Mouse (Mus musculus): Measurements from ENCODE around the gene Rad50. TPM values are rescaled to one million over a fixed set of nuclear protein-coding genes. Genes with fewer than 3 reads are reported as not detected.
A peak's percentile ranks its signal among the peaks of the same experiment; 100 is the strongest.

Rad50 gene
- polyA plus RNA-seq, 1 experiment from 2014 or later, result 29.5 TPM

- Histone ChIP-seq H3K4me1 (replicated peaks; ENCODE audit: control insufficient read depth, insufficient read depth, low read length) (no peaks in the 10 kb centered on the region), H3K4me3 (ENCODE audit: low read depth, low read length) (no peak overlapping the region), H3K27ac (ENCODE audit: low read depth) (no peak overlapping the region), H3K4me2 (ENCODE audit: low read length) (no peak overlapping the region), H3K9me3 (ENCODE audit: control insufficient read depth, low read length) (no peaks in the 10 kb centered on the region), H3K27me3 (replicated peaks; ENCODE audit: control insufficient read depth, insufficient read depth, low read length) (no peaks in the 10 kb centered on the region), H3K36me3 (ENCODE audit: control insufficient read depth, insufficient read depth, low read length) (no peaks in the 10 kb centered on the region), H3K9ac (ENCODE audit: low read length) (no peak overlapping the region)
- DNase-seq (ENCODE audit: low spot score) (peak; percentile 70), ATAC-seq (replicated peaks; ENCODE audit: low FRiP score, low TSS enrichment, low read depth) (0 out of 2 replicates have a peak, but pooled peaks have one; percentile 60)
- 37% methylated on average over 6 of the region's 6 CpGs for WGBS
Observed at GRCm38 (mm10) chr11:53737573-53737946, 30.4 kb upstream of the Rad50 start.

DNA sequence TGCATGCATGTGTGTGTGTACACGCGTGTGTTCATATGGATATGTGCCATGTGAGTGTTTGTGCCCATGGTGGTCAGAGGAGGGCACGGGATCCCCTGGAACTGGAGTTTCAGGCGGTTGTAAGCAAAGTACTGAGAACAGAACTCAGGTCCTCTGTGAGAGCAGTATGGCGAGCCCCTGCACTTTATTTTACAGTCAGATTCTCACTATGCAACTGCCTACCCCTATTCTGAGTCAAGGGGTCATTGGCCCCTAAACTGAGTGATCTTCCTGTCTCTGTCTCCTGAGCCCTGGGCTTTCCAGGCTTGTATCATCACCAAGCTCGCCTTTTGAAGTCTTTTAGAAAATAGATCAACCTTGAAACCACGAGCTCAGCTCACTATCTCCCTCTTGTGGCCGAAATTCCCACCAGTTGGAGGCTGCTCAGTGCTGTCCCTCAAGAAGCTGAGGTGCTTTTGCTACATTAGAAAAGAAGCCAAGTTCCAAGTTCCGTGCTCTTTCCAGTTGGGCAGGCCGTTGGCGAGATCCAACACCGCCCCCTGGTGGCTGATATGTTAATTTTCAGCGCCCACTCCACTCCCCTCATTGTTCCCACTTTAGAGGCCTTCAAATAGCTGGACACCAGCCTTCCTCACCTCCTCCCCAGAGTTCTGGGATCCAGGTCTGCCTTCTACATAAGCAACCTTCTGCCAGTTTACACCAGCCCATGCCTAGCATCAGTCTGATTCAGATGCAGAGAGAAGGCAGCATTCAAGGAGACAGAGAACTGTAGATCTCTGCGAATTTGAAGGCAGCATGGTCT, 29.9 kb upstream of the Rad50 start:
- no peaks in the 10 kb centered on the region for H3K9me3 ChIP-seq (ENCODE audit: control insufficient read depth, low read length)
- DNase-seq (ENCODE audit: low spot score) (peak; percentile 87), ATAC-seq (replicated peaks; ENCODE audit: low FRiP score, low TSS enrichment, low read depth) (no peak; the same call in 1 of the 2 replicates)
- H3K27ac ChIP-seq (ENCODE audit: low read depth), result no peak overlapping the region
- no peaks in the 10 kb centered on the region for H3K27me3 ChIP-seq (replicated peaks; ENCODE audit: control insufficient read depth, insufficient read depth, low read length)
- H3K9ac ChIP-seq (ENCODE audit: low read length), result no peak overlapping the region
- H3K4me1 ChIP-seq (replicated peaks; ENCODE audit: control insufficient read depth, insufficient read depth, low read length), result no peaks in the 10 kb centered on the region
- no peaks in the 10 kb centered on the region for H3K36me3 ChIP-seq (ENCODE audit: control insufficient read depth, insufficient read depth, low read length)
- WGBS, result 56% methylated on average over 14 of the region's 14 CpGs
- H3K4me2 ChIP-seq (ENCODE audit: low read length), result no peak overlapping the region
- H3K4me3 ChIP-seq (ENCODE audit: low read depth, low read length), result no peak overlapping the region

DNA sequence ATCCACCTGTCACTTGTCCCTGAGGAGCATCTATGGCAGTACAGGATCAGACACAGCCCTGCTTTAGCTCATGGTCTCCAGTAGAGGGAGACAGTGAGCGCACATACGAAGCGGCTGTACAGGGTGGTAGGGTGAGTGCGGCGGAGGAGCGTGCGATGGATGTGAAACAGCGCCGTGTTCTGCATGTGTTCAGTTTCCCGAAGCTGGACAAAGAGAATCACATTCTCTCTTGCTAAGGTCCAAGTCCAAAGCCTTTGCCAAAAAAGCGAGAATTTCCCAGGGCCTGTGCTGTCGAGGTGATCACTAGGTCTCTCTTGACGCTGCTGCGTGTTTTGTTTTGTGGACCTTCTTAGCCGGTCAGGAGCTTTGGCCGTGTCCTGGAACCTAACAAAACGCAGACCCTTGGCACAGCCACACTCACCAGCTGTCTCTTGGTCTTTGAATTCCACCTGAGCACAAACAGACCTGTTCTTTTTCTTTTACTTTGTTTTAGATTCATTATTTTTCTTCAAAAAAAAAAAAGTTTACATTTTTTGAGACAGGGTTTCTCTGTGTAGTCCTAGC, 28.6 kb upstream of the Rad50 start:
- DNase-seq (ENCODE audit: low spot score) (peak; percentile 81), ATAC-seq (replicated peaks; ENCODE audit: low FRiP score, low TSS enrichment, low read depth) (peak; percentile 82)
- H3K4me3 ChIP-seq (ENCODE audit: low read depth, low read length), result no peak overlapping the region
- peak overlapping the region; percentile 44 for H3K4me2 ChIP-seq (ENCODE audit: low read length)
- no peaks in the 10 kb centered on the region for H3K9me3 ChIP-seq (ENCODE audit: control insufficient read depth, low read length)
- H3K27me3 ChIP-seq (replicated peaks; ENCODE audit: control insufficient read depth, insufficient read depth, low read length), result no peaks in the 10 kb centered on the region
- no peaks in the 10 kb centered on the region for H3K36me3 ChIP-seq (ENCODE audit: control insufficient read depth, insufficient read depth, low read length)
- WGBS, result 28% methylated on average over 17 of the region's 17 CpGs
- no peaks in the 10 kb centered on the region for H3K4me1 ChIP-seq (replicated peaks; ENCODE audit: control insufficient read depth, insufficient read depth, low read length)
- H3K27ac ChIP-seq (ENCODE audit: low read depth), result no peak overlapping the region
- H3K9ac ChIP-seq (ENCODE audit: low read length), result peak overlapping the region; percentile 35; the same call in 1 of the 2 replicates

DNA sequence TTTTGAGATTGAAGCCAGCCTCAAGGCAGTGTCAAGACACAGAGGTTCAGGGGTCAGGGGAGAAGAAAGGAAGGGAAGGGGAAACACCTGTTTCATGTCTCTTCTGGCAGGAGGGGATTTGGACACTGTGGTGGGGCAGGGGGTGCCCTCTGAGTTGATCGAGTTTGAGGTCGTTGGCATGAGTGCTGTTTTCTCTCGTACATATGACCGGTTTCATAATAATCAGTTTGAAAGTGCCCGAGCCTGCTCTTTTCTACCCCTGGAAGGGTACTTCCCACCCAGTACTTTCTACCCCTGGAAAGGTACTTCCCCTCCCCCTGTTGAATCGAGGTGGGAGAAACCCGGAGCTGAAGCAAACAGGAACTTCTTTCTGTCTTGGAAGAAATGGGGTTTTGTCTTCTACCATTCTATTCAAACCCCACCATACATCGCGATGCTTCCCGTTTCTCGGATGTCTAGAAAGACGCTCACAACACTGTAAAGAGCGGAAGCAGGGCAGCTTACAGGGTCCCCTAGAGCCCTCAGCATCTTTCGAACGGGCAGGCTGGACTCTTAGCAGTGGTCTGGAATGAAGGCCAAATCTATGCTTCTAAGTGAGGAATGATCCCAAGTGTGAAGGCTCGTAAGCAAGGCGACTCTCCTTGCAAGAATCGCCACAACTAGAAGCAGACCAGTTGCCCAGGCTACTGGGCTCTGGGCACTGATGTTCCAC, 28.0 kb upstream of the Rad50 start:
- H3K4me3 ChIP-seq (ENCODE audit: low read depth, low read length), result no peak overlapping the region
- H3K4me2 ChIP-seq (ENCODE audit: low read length), result peak overlapping the region; percentile 44; the same call in 1 of the 2 replicates
- ATAC-seq (replicated peaks; ENCODE audit: low FRiP score, low TSS enrichment, low read depth) (no peak), DNase-seq (ENCODE audit: low spot score) (no peak)
- H3K9ac ChIP-seq (ENCODE audit: low read length), result no peak overlapping the region
- H3K9me3 ChIP-seq (ENCODE audit: control insufficient read depth, low read length), result no peaks in the 10 kb centered on the region
- no peak overlapping the region for H3K27ac ChIP-seq (ENCODE audit: low read depth)
- H3K36me3 ChIP-seq (ENCODE audit: control insufficient read depth, insufficient read depth, low read length), result no peaks in the 10 kb centered on the region
- no peaks in the 10 kb centered on the region for H3K27me3 ChIP-seq (replicated peaks; ENCODE audit: control insufficient read depth, insufficient read depth, low read length)
- no peaks in the 10 kb centered on the region for H3K4me1 ChIP-seq (replicated peaks; ENCODE audit: control insufficient read depth, insufficient read depth, low read length)
- 70% methylated on average over 18 of the region's 18 CpGs for WGBS

GRCm38 (mm10) chr11:53734431-53734830, 27.3 kb upstream of the Rad50 start:
- H3K9me3 ChIP-seq (ENCODE audit: control insufficient read depth, low read length), result no peaks in the 10 kb centered on the region
- H3K27me3 ChIP-seq (replicated peaks; ENCODE audit: control insufficient read depth, insufficient read depth, low read length), result no peaks in the 10 kb centered on the region
- H3K4me2 ChIP-seq (ENCODE audit: low read length), result no peak overlapping the region
- 76% methylated on average over 2 of the region's 2 CpGs for WGBS
- H3K4me3 ChIP-seq (ENCODE audit: low read depth, low read length), result no peak overlapping the region
- ATAC-seq (replicated peaks; ENCODE audit: low FRiP score, low TSS enrichment, low read depth) (no peak), DNase-seq (ENCODE audit: low spot score) (no peak)
- no peak overlapping the region for H3K9ac ChIP-seq (ENCODE audit: low read length)
- H3K27ac ChIP-seq (ENCODE audit: low read depth), result no peak overlapping the region
- no peaks in the 10 kb centered on the region for H3K4me1 ChIP-seq (replicated peaks; ENCODE audit: control insufficient read depth, insufficient read depth, low read length)
- H3K36me3 ChIP-seq (ENCODE audit: control insufficient read depth, insufficient read depth, low read length), result no peaks in the 10 kb centered on the region

GRCm38 (mm10) chr11:53733824-53734223, 26.7 kb upstream of the Rad50 start:
- 86% methylated on average over 7 of the region's 7 CpGs for WGBS
- no peak overlapping the region for H3K27ac ChIP-seq (ENCODE audit: low read depth)
- no peaks in the 10 kb centered on the region for H3K36me3 ChIP-seq (ENCODE audit: control insufficient read depth, insufficient read depth, low read length)
- H3K4me3 ChIP-seq (ENCODE audit: low read depth, low read length), result no peak overlapping the region
- H3K4me2 ChIP-seq (ENCODE audit: low read length), result no peak overlapping the region
- no peak for DNase-seq (ENCODE audit: low spot score)
- H3K4me1 ChIP-seq (replicated peaks; ENCODE audit: control insufficient read depth, insufficient read depth, low read length), result no peaks in the 10 kb centered on the region
- ATAC-seq (replicated peaks; ENCODE audit: low FRiP score, low TSS enrichment, low read depth), result no peak
- no peaks in the 10 kb centered on the region for H3K27me3 ChIP-seq (replicated peaks; ENCODE audit: control insufficient read depth, insufficient read depth, low read length)
- no peaks in the 10 kb centered on the region for H3K9me3 ChIP-seq (ENCODE audit: control insufficient read depth, low read length)
- H3K9ac ChIP-seq (ENCODE audit: low read length), result no peak overlapping the region

GRCm38 (mm10) chr11:53732244-53732643, 25.1 kb upstream of the Rad50 start:
- WGBS, result 86% methylated on average over 8 of the region's 8 CpGs

GRCm38 (mm10) chr11:53731457-53731856, 24.3 kb upstream of the Rad50 start:
- Histone ChIP-seq H3K9ac (ENCODE audit: low read length) (no peak overlapping the region), H3K9me3 (ENCODE audit: control insufficient read depth, low read length) (no peaks in the 10 kb centered on the region), H3K36me3 (ENCODE audit: control insufficient read depth, insufficient read depth, low read length) (no peaks in the 10 kb centered on the region), H3K4me2 (ENCODE audit: low read length) (no peak overlapping the region), H3K27me3 (replicated peaks; ENCODE audit: control insufficient read depth, insufficient read depth, low read length) (no peaks in the 10 kb centered on the region), H3K4me3 (ENCODE audit: low read depth, low read length) (no peak overlapping the region), H3K27ac (ENCODE audit: low read depth) (no peak overlapping the region), H3K4me1 (replicated peaks; ENCODE audit: control insufficient read depth, insufficient read depth, low read length) (no peaks in the 10 kb centered on the region)
- 98% methylated on average over 7 of the region's 7 CpGs for WGBS
- ATAC-seq (replicated peaks; ENCODE audit: low FRiP score, low TSS enrichment, low read depth) (no peak), DNase-seq (ENCODE audit: low spot score) (no peak)

More at GRCm38 (mm10) chr11:53732244-53732643, 25.1 kb upstream of the Rad50 start:
- H3K27me3 ChIP-seq (replicated peaks; ENCODE audit: control insufficient read depth, insufficient read depth, low read length), result no peaks in the 10 kb centered on the region
- no peak overlapping the region for H3K4me2 ChIP-seq (ENCODE audit: low read length)
- H3K9ac ChIP-seq (ENCODE audit: low read length), result no peak overlapping the region
- DNase-seq (ENCODE audit: low spot score), result no peak
- H3K4me1 ChIP-seq (replicated peaks; ENCODE audit: control insufficient read depth, insufficient read depth, low read length), result no peaks in the 10 kb centered on the region
- H3K36me3 ChIP-seq (ENCODE audit: control insufficient read depth, insufficient read depth, low read length), result no peaks in the 10 kb centered on the region
- no peak overlapping the region for H3K27ac ChIP-seq (ENCODE audit: low read depth)
- ATAC-seq (replicated peaks; ENCODE audit: low FRiP score, low TSS enrichment, low read depth), result no peak
- no peaks in the 10 kb centered on the region for H3K9me3 ChIP-seq (ENCODE audit: control insufficient read depth, low read length)
- no peak overlapping the region for H3K4me3 ChIP-seq (ENCODE audit: low read depth, low read length)
